Mouse (Mus musculus) layer of hippocampus, adult 2 months (tissue): ENCODE data around the gene Yeats2. TPM values are rescaled to one million over a fixed set of nuclear protein-coding genes. Genes with fewer than 3 reads are reported as not detected.

Experiments
- DNase-seq, 2 experiments: peaks; one replicate each; pipeline ENCODE4 v3.0.0; 2022; ENCODE audit warnings: low spot score in 2 of 2
- H3K27ac ChIP-seq: fragments of 200-600 bp; 2 replicates; pipeline ENCODE4 v1.8.1; 2022
- H3K4me3 ChIP-seq: fragments of 200-600 bp; 2 replicates; pipeline ENCODE4 v1.8.1; 2022; ENCODE audit warnings: mild to moderate bottlenecking
- CTCF ChIP-seq: fragments of 200-600 bp; conservative IDR thresholded peaks from 2 replicates; pipeline ENCODE4 v1.8.1; 2022; ENCODE audit warnings: antibody characterized with exemption, mild to moderate bottlenecking, moderate library complexity
- total RNA-seq, 2 experiments: library from RNA; stranded (reverse); gene quantifications; 2 replicates each; pipeline ENCODE4 v1.2.3; 2021

Yeats2 gene
- total RNA-seq, 2 experiments from 2014 or later: 38.7 to 42.3 TPM

GRCm38 (mm10) chr16:20199501-20200201 is 58.8 kb downstream of the Yeats2 start:
- Histone ChIP-seq H3K27ac (no peak overlapping the region), H3K4me3 (no peak overlapping the region)
- DNase-seq: no peak
- no peak; the same call in 1 of the 2 replicates for TF ChIP-seq CTCF

GRCm38 (mm10) chr16:20213591-20214226 is 72.8 kb downstream of the Yeats2 start:
- H3K27ac ChIP-seq: no peak overlapping the region
- TF ChIP-seq CTCF: peak; percentile 87
- no peak overlapping the region for H3K4me3 ChIP-seq
- peak in 1 of 2 experiments; percentile 64 for DNase-seq

GRCm38 (mm10) chr16:20222726-20223125 is 81.9 kb downstream of the Yeats2 start:
- Histone ChIP-seq H3K4me3 (no peak overlapping the region), H3K27ac (no peak overlapping the region)
- DNase-seq: no peak
- no peak for TF ChIP-seq CTCF

- no peak for TF ChIP-seq CTCF
- DNase-seq: no peak
- H3K4me3 ChIP-seq: no peak overlapping the region
- H3K27ac ChIP-seq: no peak overlapping the region
Observed at GRCm38 (mm10) chr16:20226676-20227075, 85.8 kb downstream of the Yeats2 start.

GRCm38 (mm10) chr16:20227504-20227903 is 86.6 kb downstream of the Yeats2 start:
- Histone ChIP-seq H3K27ac (peak overlapping the region; percentile 0; the same call in 1 of the 2 replicates), H3K4me3 (no peak overlapping the region)
- peak; percentile 68 for TF ChIP-seq CTCF
- DNase-seq: no peak

GRCm38 (mm10) chr16:20228167-20228566 is 87.3 kb downstream of the Yeats2 start:
- no peak overlapping the region; the same call in 1 of the 2 replicates for H3K27ac ChIP-seq
- TF ChIP-seq CTCF: no peak
- no peak overlapping the region for H3K4me3 ChIP-seq
- no peak for DNase-seq

GRCm38 (mm10) chr16:20234406-20234805 is 93.5 kb downstream of the Yeats2 start:
- no peak for DNase-seq
- Histone ChIP-seq H3K27ac (peak overlapping the region; percentile 75), H3K4me3 (no peak overlapping the region)
- no peak for TF ChIP-seq CTCF

- Histone ChIP-seq H3K4me3 (no peak overlapping the region), H3K27ac (peak overlapping the region; percentile 97)
- no peak for TF ChIP-seq CTCF
- DNase-seq: peak in 1 of 2 experiments; percentile 46
Observed at GRCm38 (mm10) chr16:20237426-20237825, 96.6 kb downstream of the Yeats2 start.

GRCm38 (mm10) chr16:20238646-20239045 is 97.8 kb downstream of the Yeats2 start:
- no peak for DNase-seq
- TF ChIP-seq CTCF: no peak
- H3K4me3 ChIP-seq: no peak overlapping the region
- H3K27ac ChIP-seq: peak overlapping the region; percentile 97

GRCm38 (mm10) chr16:20240468-20241414 is 99.9 kb downstream of the Yeats2 start, which contains the start of gene Map6d1:
Gene Map6d1 (minus strand): TSS chr16:20241358.
- H3K4me3 ChIP-seq: peak within 1 kb of the TSS; percentile 89
- peak; percentile 47 to 66 for DNase-seq
- TF ChIP-seq CTCF: no peak
- peak within 1 kb of the TSS; percentile 97 for H3K27ac ChIP-seq

GRCm38 (mm10) chr16:20247103-20247502 is 106.2 kb downstream of the Yeats2 start:
- Histone ChIP-seq H3K27ac (no peak overlapping the region), H3K4me3 (no peak overlapping the region)
- TF ChIP-seq CTCF: no peak
- DNase-seq: no peak

GRCm38 (mm10) chr16:20248442-20249174 is 107.7 kb downstream of the Yeats2 start:
- H3K4me3 ChIP-seq: no peak overlapping the region
- TF ChIP-seq CTCF: no peak
- H3K27ac ChIP-seq: no peak overlapping the region
- DNase-seq: no peak

GRCm38 (mm10) chr16:20257926-20258325 is 117.1 kb downstream of the Yeats2 start:
- Histone ChIP-seq H3K4me3 (no peak overlapping the region), H3K27ac (no peak overlapping the region)
- no peak for DNase-seq
- TF ChIP-seq CTCF: no peak
